Mouse (Mus musculus) intestine, postnatal 0 days (tissue): Measurements from ENCODE around the gene Slc50a1. TPM values are rescaled to one million over a fixed set of nuclear protein-coding genes. Genes with fewer than 3 reads are reported as not detected.
A peak's percentile ranks its signal among the peaks of the same experiment; 100 is the strongest.

ENCODE experiments used
- ATAC-seq: fragments of 200-750 bp; cut with Nextera tagmentation; 2 replicates; pipeline ENCODE4 v1.8.0; 2017; ENCODE audit warnings: mild to moderate bottlenecking, moderate TSS enrichment, moderate library complexity
- H3K27ac ChIP-seq: fragments of 300-500 bp; sonication (generic); 2 replicates; pipeline ENCODE4 v1.5.1; 2014; ENCODE audit warnings: mild to moderate bottlenecking, low read depth, low read length, moderate library complexity
- H3K27me3 ChIP-seq: fragments of 300-500 bp; sonication (generic); replicated peaks from 2 replicates; pipeline ENCODE4 v1.6.1; 2014; ENCODE audit warnings: low read length, mixed read lengths; ENCODE audit not compliant: control insufficient read depth, insufficient read depth
- H3K36me3 ChIP-seq: fragments of 300-500 bp; sonication (generic); 2 replicates; pipeline ENCODE4 v1.6.1; 2014; ENCODE audit warnings: mild to moderate bottlenecking, moderate library complexity; ENCODE audit not compliant: control insufficient read depth, insufficient read depth
- H3K4me1 ChIP-seq: fragments of 300-500 bp; sonication (generic); replicated peaks from 2 replicates; pipeline ENCODE4 v1.6.1; 2014; ENCODE audit warnings: antibody characterized with exemption, low read length, mixed read lengths; ENCODE audit not compliant: control insufficient read depth, insufficient read depth
- H3K4me2 ChIP-seq: fragments of 300-500 bp; sonication (generic); replicated peaks from 2 replicates; pipeline ENCODE4 v1.6.1; 2014; ENCODE audit warnings: low read depth, mild to moderate bottlenecking, moderate library complexity
- H3K4me3 ChIP-seq: fragments of 300-500 bp; sonication (generic); 2 replicates; pipeline ENCODE4 v1.5.1; 2014; ENCODE audit warnings: low read depth, low read length
- H3K9ac ChIP-seq: fragments of 300-500 bp; sonication (generic); 2 replicates; pipeline ENCODE4 v1.6.1; 2014; ENCODE audit warnings: mild to moderate bottlenecking, low read depth, low read length
- H3K9me3 ChIP-seq: fragments of 300-500 bp; sonication (generic); 2 replicates; pipeline ENCODE4 v1.6.1; 2016; ENCODE audit warnings: mixed run types; ENCODE audit not compliant: control insufficient read depth
- CTCF ChIP-seq: sonication (generic); IDR thresholded peaks from 2 replicates; pipeline ENCODE4 v1.5.1; 2016; ENCODE audit warnings: low read depth, mild to moderate bottlenecking, control low read depth, antibody characterized with exemption, moderate library complexity
- WGBS: fragments of 180-500 bp; shearing (Covaris S2); extraction: QIAGEN DNeasy Blood & Tissue Kit; methylation state at CpG from one replicate; pipeline ENCODE4 v1.1.7; 2014; 5-methylcytosine and 5-hydroxymethylcytosine counted together
- polyA plus RNA-seq: library from polyadenylated mRNA; unstranded; fragments of >200 nt; fragmentation: Nextera tagmentation; extraction: Ambion mirVana; gene quantifications from 2 replicates; pipeline ENCODE4 v1.2.1, GENCODE M21; 2015

Gene Slc50a1
- polyA plus RNA-seq, 1 experiment from 2014 or later: 57.4 TPM

GRCm38 (mm10) chr3:89291874-89292273 lies 21.5 kb upstream of the Slc50a1 start:
- Histone ChIP-seq H3K4me2 (no peak overlapping the region), H3K27ac (0 out of 2 replicates have a peak overlapping the region, but pooled peaks have one; percentile 88), H3K4me1 (peaks cover 2% of the 10 kb centered on the region), H3K4me3 (no peak overlapping the region), H3K27me3 (no peaks in the 10 kb centered on the region), H3K9me3 (no peaks in the 10 kb centered on the region), H3K36me3 (no peaks in the 10 kb centered on the region), H3K9ac (no peak overlapping the region)
- 44% methylated on average over 10 of the region's 10 CpGs for WGBS
- no peak for ATAC-seq
- TF ChIP-seq CTCF: no peak

DNA sequence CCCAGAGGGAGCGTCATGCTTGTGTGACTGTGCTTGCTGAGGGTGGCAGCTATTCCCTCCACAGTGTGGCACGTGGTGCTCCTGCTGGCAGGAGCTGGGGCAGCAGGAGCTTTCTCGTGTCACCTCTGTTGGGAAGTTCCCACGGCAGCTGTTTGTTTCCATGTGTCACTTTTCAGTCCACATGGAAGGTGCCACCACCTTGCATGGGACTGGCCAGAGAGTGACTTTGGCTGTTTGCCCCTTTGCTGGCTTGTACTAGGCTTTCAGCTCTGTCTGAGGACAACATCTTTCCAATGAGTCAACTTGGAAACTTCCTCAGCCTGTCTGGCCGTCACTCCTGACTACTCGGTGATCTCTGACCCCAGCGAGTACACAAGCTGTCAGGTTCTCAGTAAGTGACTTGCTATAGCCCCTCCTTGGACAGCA lies 18.1 kb upstream of the Slc50a1 start:
- H3K9ac ChIP-seq: no peak overlapping the region
- peak overlapping the region; percentile 12; the same call in 1 of the 2 replicates for H3K27ac ChIP-seq
- peak; percentile 55 for ATAC-seq
- H3K4me3 ChIP-seq: no peak overlapping the region
- H3K36me3 ChIP-seq: no peaks in the 10 kb centered on the region
- WGBS: 19% methylated on average over 7 of the region's 7 CpGs
- no peak overlapping the region for H3K4me2 ChIP-seq
- peak; percentile 49 for TF ChIP-seq CTCF
- H3K27me3 ChIP-seq: no peaks in the 10 kb centered on the region
- H3K4me1 ChIP-seq: no peaks in the 10 kb centered on the region; the same call in none of the 2 replicates
- H3K9me3 ChIP-seq: no peaks in the 10 kb centered on the region

- TF ChIP-seq CTCF: no peak
- Histone ChIP-seq H3K4me3 (no peak overlapping the region), H3K36me3 (no peaks in the 10 kb centered on the region), H3K9me3 (no peaks in the 10 kb centered on the region), H3K4me2 (no peak overlapping the region), H3K27me3 (no peaks in the 10 kb centered on the region), H3K9ac (no peak overlapping the region), H3K4me1 (no peaks in the 10 kb centered on the region; the same call in 1 of the 2 replicates), H3K27ac (no peak overlapping the region)
- 69% methylated on average over 5 of the region's 5 CpGs for WGBS
- no peak for ATAC-seq
These were observed 16.9 kb upstream of the Slc50a1 start for GRCm38 (mm10) chr3:89287286-89287685.

- H3K27me3 ChIP-seq: no peaks in the 10 kb centered on the region
- WGBS: 63% methylated on average over 2 of the region's 2 CpGs
- no peak overlapping the region for H3K27ac ChIP-seq
These were observed 15.2 kb upstream of the Slc50a1 start for GRCm38 (mm10) chr3:89285526-89285925.

GRCm38 (mm10) chr3:89284261-89284660 lies 13.9 kb upstream of the Slc50a1 start:
- WGBS: 72% methylated on average over 3 of the region's 3 CpGs
- H3K4me2 ChIP-seq: no peak overlapping the region
- no peak for ATAC-seq
- TF ChIP-seq CTCF: no peak
- no peak overlapping the region for H3K4me3 ChIP-seq
- no peaks in the 10 kb centered on the region for H3K9me3 ChIP-seq
- no peak overlapping the region for H3K9ac ChIP-seq
- no peaks in the 10 kb centered on the region for H3K36me3 ChIP-seq
- no peak overlapping the region for H3K27ac ChIP-seq
- no peaks in the 10 kb centered on the region for H3K4me1 ChIP-seq
- H3K27me3 ChIP-seq: no peaks in the 10 kb centered on the region

More at GRCm38 (mm10) chr3:89285526-89285925, 15.2 kb upstream of the Slc50a1 start:
- Histone ChIP-seq H3K36me3 (no peaks in the 10 kb centered on the region), H3K9ac (no peak overlapping the region), H3K9me3 (no peaks in the 10 kb centered on the region), H3K4me2 (no peak overlapping the region), H3K4me3 (no peak overlapping the region), H3K4me1 (no peaks in the 10 kb centered on the region)
- no peak for ATAC-seq
- TF ChIP-seq CTCF: no peak

GRCm38 (mm10) chr3:89282291-89282643 lies 11.9 kb upstream of the Slc50a1 start:
- 27% methylated on average over 4 of the region's 4 CpGs for WGBS
- no peaks in the 10 kb centered on the region for H3K27me3 ChIP-seq
- TF ChIP-seq CTCF: no peak
- no peak for ATAC-seq
- no peak overlapping the region for H3K4me2 ChIP-seq
- H3K36me3 ChIP-seq: no peaks in the 10 kb centered on the region
- H3K9ac ChIP-seq: no peak overlapping the region
- H3K27ac ChIP-seq: no peak overlapping the region
- H3K4me3 ChIP-seq: no peak overlapping the region
- no peaks in the 10 kb centered on the region for H3K9me3 ChIP-seq
- no peaks in the 10 kb centered on the region for H3K4me1 ChIP-seq
